Mouse (Mus musculus): ENCODE data around the gene Aimp2.

Aimp2 gene

DNA sequence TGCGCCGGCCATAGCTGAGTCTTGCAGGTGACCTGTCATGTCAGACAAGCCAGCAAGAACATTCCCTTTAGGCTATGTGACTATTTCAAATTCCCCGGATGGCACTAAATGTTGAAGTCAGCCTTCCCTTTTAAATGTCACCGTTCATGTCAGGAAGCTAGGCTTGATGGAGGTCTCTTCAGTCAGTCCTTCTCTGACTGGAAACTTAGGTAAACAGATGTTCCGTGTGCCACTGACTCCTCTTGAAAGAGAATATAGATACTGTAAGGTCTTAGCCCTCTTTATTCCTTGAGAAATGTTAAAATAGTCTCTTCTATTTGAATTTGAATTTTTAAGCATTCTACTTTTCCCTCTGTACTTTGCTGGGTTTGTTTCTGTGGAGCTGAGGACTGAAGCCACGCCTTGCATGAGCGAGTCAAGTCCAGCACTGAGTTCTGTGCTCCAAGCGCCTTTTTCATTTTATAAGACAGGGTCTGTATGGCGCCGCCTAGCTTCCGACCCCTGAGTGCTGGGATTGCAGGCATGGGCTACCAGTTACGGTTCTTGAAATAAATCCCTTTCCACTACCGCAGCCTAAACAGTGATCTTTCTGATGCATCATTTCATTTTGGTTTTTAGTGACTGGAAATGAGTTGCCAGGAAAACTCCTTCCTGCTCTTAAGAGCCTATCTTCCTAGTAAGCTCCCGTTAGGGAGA is 11.9 kb downstream of the Aimp2 start, which contains the start of gene Ankrd61:
TSS of gene Ankrd61 (minus strand) at position 51 of the 696 bp plus-strand sequence.
- no peak for DNase-seq

DNA sequence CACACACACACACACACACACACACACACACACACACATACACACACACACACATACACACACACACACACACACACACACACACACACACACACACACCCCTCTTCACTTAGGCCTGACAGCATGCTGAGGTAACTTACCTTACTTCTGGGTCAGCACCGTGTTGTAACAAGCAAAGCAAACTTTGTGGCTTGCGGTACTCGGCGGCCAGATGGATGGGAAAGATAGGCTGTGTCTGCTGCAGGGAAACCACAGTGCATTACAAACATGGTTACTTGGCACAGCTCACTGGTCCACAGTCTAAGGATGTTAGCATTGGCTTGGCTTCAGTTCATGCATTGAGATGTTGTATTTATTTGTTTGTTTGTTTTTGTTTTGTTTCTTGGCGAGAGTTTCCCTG is 16.3 kb downstream of the Aimp2 start:
- no peak for DNase-seq

DNA sequence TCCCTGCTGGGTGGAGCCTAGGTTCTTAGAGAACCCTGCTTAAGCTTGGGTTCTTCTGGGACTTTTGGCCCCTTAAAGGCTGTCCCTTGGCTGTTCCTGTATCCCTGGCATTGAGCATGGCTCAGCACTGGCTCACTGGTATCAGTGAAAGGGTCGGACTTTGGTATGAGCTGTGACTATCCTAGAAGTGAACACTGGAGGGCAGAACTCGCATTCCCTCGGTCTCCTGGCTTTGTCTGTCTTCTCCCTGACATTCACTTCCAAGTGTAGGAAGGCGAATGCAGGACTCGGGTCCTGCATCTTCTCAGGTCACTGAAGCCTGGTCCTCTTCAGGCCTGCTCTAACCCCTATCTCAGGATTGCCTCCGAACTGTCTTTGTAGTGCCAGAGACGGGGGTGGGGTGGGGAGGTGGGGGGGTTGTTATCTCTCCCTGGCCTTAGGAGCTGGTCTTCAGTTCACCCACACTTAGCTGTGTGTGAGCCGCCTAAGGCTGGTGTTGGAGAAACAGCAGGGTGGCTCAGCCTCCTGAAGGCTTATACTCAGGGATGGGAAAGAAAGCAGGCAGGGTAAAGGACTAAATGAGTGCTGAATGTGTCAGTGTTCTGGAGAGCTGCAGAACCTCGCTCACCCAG is 17.3 kb downstream of the Aimp2 start:
- no peak for DNase-seq

DNA sequence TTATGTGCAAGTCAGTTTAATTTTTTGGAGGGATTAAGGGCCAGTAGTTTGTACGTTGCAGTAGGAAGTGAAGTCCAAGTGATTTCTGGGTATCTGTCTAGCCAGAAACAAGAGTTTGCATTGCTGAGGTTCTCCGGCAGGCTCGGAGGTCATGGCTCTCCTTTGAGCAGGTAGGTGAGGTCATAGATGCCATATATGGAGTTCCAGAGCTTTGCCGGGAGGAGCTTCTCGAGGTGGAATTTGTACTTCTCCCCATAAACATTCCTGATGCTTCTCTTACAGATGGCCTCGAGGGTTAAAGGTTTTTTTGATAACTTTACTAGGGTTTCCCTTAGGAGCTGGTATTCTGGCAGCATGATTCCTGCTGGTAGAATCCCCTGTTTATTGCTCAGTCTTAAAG is 18.9 kb downstream of the Aimp2 start:
- no peak for DNase-seq

DNA sequence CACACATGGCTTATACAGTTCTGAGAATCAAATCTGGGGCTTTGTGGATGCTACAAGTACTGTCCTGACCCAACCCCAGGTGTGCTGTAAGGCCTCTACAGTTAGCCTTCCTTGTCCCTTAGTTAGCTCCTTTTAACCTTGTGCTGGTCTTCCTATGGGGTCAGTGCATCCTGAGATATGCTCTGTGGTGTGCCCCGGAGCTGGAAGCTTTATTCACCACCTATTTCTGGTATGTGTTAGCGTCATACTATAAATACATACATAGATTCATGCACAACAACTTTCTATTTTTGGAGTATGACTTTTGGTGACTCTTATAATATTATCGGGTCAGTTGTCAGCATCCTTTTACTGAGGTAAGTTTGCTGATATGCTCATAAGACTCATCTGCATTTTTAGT is 24.4 kb downstream of the Aimp2 start:
- DNase-seq = no peak

DNA sequence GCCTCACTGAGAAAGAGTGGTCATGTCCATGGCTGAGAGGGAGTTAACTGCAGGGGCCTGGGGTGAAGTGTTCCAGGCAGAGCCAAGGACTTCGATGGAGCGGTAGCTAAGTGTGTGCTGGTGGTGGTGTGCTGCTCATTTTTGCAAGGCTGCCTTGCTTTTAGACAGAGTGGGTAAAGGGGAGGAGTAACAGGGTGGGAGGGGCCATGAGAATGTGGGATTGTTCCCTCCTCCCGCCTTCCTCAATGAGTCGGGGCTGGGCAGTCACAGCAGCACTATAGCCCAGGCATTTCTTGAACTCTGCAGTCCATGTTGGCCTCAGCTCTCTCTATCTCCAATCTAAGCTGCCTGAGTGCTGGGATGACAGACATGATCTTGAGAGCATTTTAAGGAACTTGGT is 35.1 kb downstream of the Aimp2 start:
- DNase-seq = no peak

DNA sequence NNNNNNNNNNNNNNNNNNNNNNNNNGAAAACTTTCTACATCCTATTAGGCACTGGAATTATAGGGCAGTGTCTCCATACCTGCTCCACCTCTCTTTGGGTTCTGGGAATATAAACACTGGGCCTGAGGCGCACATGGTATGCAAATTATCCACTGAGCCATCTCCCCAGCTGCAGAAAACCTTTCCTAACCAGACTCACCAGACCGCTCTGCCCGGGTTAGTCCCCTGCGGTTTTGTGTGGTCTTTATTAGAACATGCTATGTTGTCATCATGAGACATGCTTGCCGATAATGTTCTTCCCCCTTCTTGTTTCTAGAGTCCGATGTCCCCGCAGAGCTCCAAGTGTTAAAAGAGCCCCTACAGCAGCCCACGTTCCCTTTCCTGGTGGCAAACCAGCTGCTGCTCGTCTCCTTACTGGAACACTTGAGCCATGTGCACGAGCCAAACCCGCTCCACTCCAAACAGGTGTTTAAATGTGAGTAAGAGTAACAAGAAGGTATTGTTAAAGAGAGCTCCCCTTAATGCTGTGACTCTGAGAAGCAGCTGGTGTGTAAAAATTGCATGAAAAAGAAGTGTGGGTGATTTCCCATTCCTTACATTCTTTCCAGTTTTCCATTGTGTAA is 38.0 kb downstream of the Aimp2 start:
- DNase-seq = no peak

Data from cerebellum, postnatal 14 days (tissue).